Mouse (Mus musculus) thymus, adult 2 months (tissue): Measurements from ENCODE around the gene Lrriq4.

Experiments
- CTCF ChIP-seq: fragments of 200-500 bp; IDR thresholded peaks from 2 replicates; pipeline ENCODE4 v1.5.1; 2012; ENCODE audit warnings: mild to moderate bottlenecking, control low read depth, low read length, moderate library complexity, borderline replicate concordance; ENCODE audit not compliant: control insufficient read depth, poor library complexity, insufficient read depth; ENCODE audit errors: extremely low read depth
- POLR2A ChIP-seq: fragments of 200-500 bp; IDR thresholded peaks from 2 replicates; pipeline ENCODE4 v1.6.1; 2012; ENCODE audit warnings: mild to moderate bottlenecking, low read length, control low read depth, moderate library complexity; ENCODE audit not compliant: control insufficient read depth, poor library complexity, insufficient read depth; ENCODE audit errors: extremely low read depth

GRCm38 (mm10) chr3:30658486-30658885 lies 14.2 kb downstream of the Lrriq4 start:
- no peak for TF ChIP-seq CTCF
- TF ChIP-seq POLR2A, result no peak
